Mouse (Mus musculus) lung, postnatal 0 days (tissue): Measurements from ENCODE around the gene Nit1. TPM values are rescaled to one million over a fixed set of nuclear protein-coding genes. Genes with fewer than 3 reads are reported as not detected.

ENCODE experiments used
- ATAC-seq: fragments of 200-750 bp; cut with Nextera tagmentation; 2 replicates; pipeline ENCODE4 v1.8.0; 2017; ENCODE audit warnings: moderate library complexity
- DNase-seq: peaks from one replicate; pipeline ENCODE4 v3.0.0-alpha.2; 2016; ENCODE audit warnings: low spot score
- H3K27ac ChIP-seq: fragments of 300-500 bp; sonication (generic); 2 replicates; pipeline ENCODE4 v1.5.1; 2014; ENCODE audit warnings: antibody characterized with exemption, mild to moderate bottlenecking, low read length, mixed read lengths
- H3K27me3 ChIP-seq: fragments of 300-500 bp; sonication (generic); replicated peaks from 2 replicates; pipeline ENCODE4 v1.6.1; 2014; ENCODE audit warnings: low read length, mixed read lengths; ENCODE audit not compliant: insufficient read depth
- H3K36me3 ChIP-seq: fragments of 300-500 bp; sonication (generic); 2 replicates; pipeline ENCODE4 v1.6.1; 2014; ENCODE audit warnings: low read length, mixed read lengths; ENCODE audit not compliant: insufficient read depth
- H3K4me1 ChIP-seq: fragments of 300-500 bp; sonication (generic); 2 replicates; pipeline ENCODE4 v1.6.1; 2014; ENCODE audit warnings: antibody characterized with exemption, low read depth, low read length, mixed read lengths; ENCODE audit not compliant: insufficient read depth
- H3K4me2 ChIP-seq: fragments of 300-500 bp; sonication (generic); replicated peaks from 2 replicates; pipeline ENCODE4 v1.6.1; 2014; ENCODE audit warnings: low read depth, mild to moderate bottlenecking, low read length, moderate library complexity, mixed read lengths
- H3K4me3 ChIP-seq: fragments of 300-500 bp; sonication (generic); 2 replicates; pipeline ENCODE4 v1.5.1; 2014; ENCODE audit warnings: low read depth, low read length
- H3K9ac ChIP-seq: fragments of 300-500 bp; sonication (generic); replicated peaks from 2 replicates; pipeline ENCODE4 v1.6.1; 2014; ENCODE audit warnings: low read depth, mild to moderate bottlenecking
- H3K9me3 ChIP-seq: fragments of 300-500 bp; sonication (generic); 2 replicates; pipeline ENCODE4 v1.6.1; 2016; ENCODE audit warnings: low read length, mixed read lengths
- CTCF ChIP-seq: IDR thresholded peaks from 2 replicates; pipeline ENCODE4 v1.5.1; 2016; ENCODE audit warnings: antibody characterized with exemption, mild to moderate bottlenecking
- EP300 ChIP-seq: IDR thresholded peaks from 2 replicates; pipeline ENCODE4 v1.6.1; 2016; ENCODE audit warnings: antibody characterized with exemption, mild to moderate bottlenecking, control low read depth
- WGBS: fragments of 180-500 bp; shearing (Covaris S2); extraction: QIAGEN DNeasy Blood & Tissue Kit; methylation state at CpG from one replicate; pipeline ENCODE4 v1.1.7; 2014; 5-methylcytosine and 5-hydroxymethylcytosine counted together
- polyA plus RNA-seq: library from polyadenylated mRNA; unstranded; fragments of >200 nt; fragmentation: Nextera tagmentation; extraction: Ambion mirVana; gene quantifications from 2 replicates; pipeline ENCODE4 v1.2.1, GENCODE M21; 2015

Nit1 gene
- polyA plus RNA-seq, 1 experiment from 2014 or later, result 39.9 TPM

- WGBS, result 59% methylated on average over 8 of the region's 9 CpGs
- Histone ChIP-seq H3K27ac (peak overlapping the region; percentile 10), H3K9ac (no peak overlapping the region), H3K4me1 (peaks cover 17% of the 10 kb centered on the region; the same call in 1 of the 2 replicates), H3K27me3 (no peaks in the 10 kb centered on the region), H3K36me3 (peaks cover 22% of the 10 kb centered on the region; the same call in 1 of the 2 replicates), H3K9me3 (peaks cover 5% of the 10 kb centered on the region; the same call in 1 of the 2 replicates), H3K4me2 (peak overlapping the region; percentile 95), H3K4me3 (no peak overlapping the region; the same call in 1 of the 2 replicates)
- ATAC-seq, result peak; percentile 63
- peak; percentile 88 for DNase-seq
- TF ChIP-seq EP300, result no peak
- TF ChIP-seq CTCF, result peak; percentile 46
Observed at GRCm38 (mm10) chr1:171343922-171344677, 1.3 kb downstream of the Nit1 start.

GRCm38 (mm10) chr1:171342262-171343207, 2.9 kb downstream of the Nit1 start:
- H3K4me2 ChIP-seq, result no peak overlapping the region
- H3K27ac ChIP-seq, result no peak overlapping the region
- H3K9ac ChIP-seq, result no peak overlapping the region
- peaks cover 17% of the 10 kb centered on the region; the same call in 1 of the 2 replicates for H3K4me1 ChIP-seq
- ATAC-seq, result peak; percentile 20
- no peak overlapping the region for H3K4me3 ChIP-seq
- WGBS, result 79% methylated on average over 16 of the region's 16 CpGs
- peaks cover 37% of the 10 kb centered on the region for H3K36me3 ChIP-seq
- TF ChIP-seq CTCF, result no peak
- TF ChIP-seq EP300, result no peak
- H3K9me3 ChIP-seq, result peaks cover 5% of the 10 kb centered on the region; the same call in 1 of the 2 replicates
- peak; percentile 72 for DNase-seq
- no peaks in the 10 kb centered on the region for H3K27me3 ChIP-seq

GRCm38 (mm10) chr1:171330216-171330560, 15.3 kb downstream of the Nit1 start:
- TF ChIP-seq EP300 (no peak), CTCF (no peak)
- peak overlapping the region; percentile 75 for H3K4me2 ChIP-seq
- peak overlapping the region; percentile 99 for H3K27ac ChIP-seq
- H3K4me3 ChIP-seq, result peak overlapping the region; percentile 67
- peak overlapping the region; percentile 90 for H3K9ac ChIP-seq
- peaks cover 7% of the 10 kb centered on the region; the same call in 1 of the 2 replicates for H3K4me1 ChIP-seq
- WGBS, result 2% methylated on average over 4 of the region's 4 CpGs
- no peaks in the 10 kb centered on the region for H3K27me3 ChIP-seq
- H3K36me3 ChIP-seq, result no peaks in the 10 kb centered on the region
- ATAC-seq (no peak), DNase-seq (no peak)
- H3K9me3 ChIP-seq, result no peaks in the 10 kb centered on the region

- peak; percentile 88 for ATAC-seq
- TF ChIP-seq CTCF (no peak), EP300 (no peak)
- peak overlapping the region; percentile 67 for H3K4me3 ChIP-seq
- no peaks in the 10 kb centered on the region for H3K36me3 ChIP-seq
- under 1% methylated on average over 40 of the region's 61 CpGs for WGBS
- peak overlapping the region; percentile 75 for H3K4me2 ChIP-seq
- DNase-seq, result peak; percentile 92
- no peaks in the 10 kb centered on the region for H3K9me3 ChIP-seq
- peak overlapping the region; percentile 90 for H3K9ac ChIP-seq
- no peaks in the 10 kb centered on the region for H3K27me3 ChIP-seq
- peak overlapping the region; percentile 99 for H3K27ac ChIP-seq
- peaks cover 7% of the 10 kb centered on the region; the same call in 1 of the 2 replicates for H3K4me1 ChIP-seq
Observed at GRCm38 (mm10) chr1:171329433-171330215, 15.8 kb downstream of the Nit1 start.

- peak; percentile 99 for DNase-seq
Observed at GRCm38 (mm10) chr1:171328839-171329432, 16.5 kb downstream of the Nit1 start, which contains the start of gene Dedd. Dedd (plus strand) TSS chr1:171329145.

More at GRCm38 (mm10) chr1:171328839-171329432, 16.5 kb downstream of the Nit1 start, which contains the start of gene Dedd:
- no peaks in the 10 kb centered on the region for H3K36me3 ChIP-seq
- peaks cover 7% of the 10 kb centered on the region; the same call in 1 of the 2 replicates for H3K4me1 ChIP-seq
- H3K27me3 ChIP-seq, result no peaks in the 10 kb centered on the region
- H3K4me3 ChIP-seq, result peak within 1 kb of the TSS; percentile 67
- TF ChIP-seq CTCF (peak; percentile 41), EP300 (no peak)
- no peaks in the 10 kb centered on the region for H3K9me3 ChIP-seq
- peak within 1 kb of the TSS; percentile 90 for H3K9ac ChIP-seq
- 0% methylated on average over 37 of the region's 48 CpGs for WGBS
- H3K4me2 ChIP-seq, result peak within 1 kb of the TSS; percentile 75
- peak within 1 kb of the TSS; percentile 99 for H3K27ac ChIP-seq
- ATAC-seq, result peak; percentile 96
